Mouse (Mus musculus): Measurements from ENCODE around the gene Pcbp2. TPM values are rescaled to one million over a fixed set of nuclear protein-coding genes. Genes with fewer than 3 reads are reported as not detected.

Pcbp2 gene
- polyA plus RNA-seq, 1 experiment from 2014 or later = 217 TPM

- Histone ChIP-seq H3K27ac (peak overlapping the region; percentile 68), H3K27me3 (no peaks in the 10 kb centered on the region), H3K4me2 (peak overlapping the region; percentile 94), H3K9ac (peak overlapping the region; percentile 50), H3K36me3 (peaks cover under 1% of the 10 kb centered on the region; the same call in 1 of the 2 replicates), H3K4me1 (peaks cover 29% of the 10 kb centered on the region), H3K9me3 (no peaks in the 10 kb centered on the region), H3K4me3 (peak overlapping the region; percentile 62)
- 4% methylated on average over 9 of the region's 9 CpGs for WGBS
- peak; percentile 26; the same call in 1 of the 2 replicates for ATAC-seq (ENCODE audit: borderline replicate concordance, extremely low read depth, low FRiP score, low TSS enrichment)
Measured at GRCm38 (mm10) chr15:102510110-102510509, 39.8 kb downstream of the Pcbp2 start.

GRCm38 (mm10) chr15:102510590-102511284, 40.4 kb downstream of the Pcbp2 start:
- Histone ChIP-seq H3K4me1 (peaks cover 28% of the 10 kb centered on the region), H3K9ac (peak overlapping the region; percentile 50), H3K27me3 (no peaks in the 10 kb centered on the region), H3K9me3 (no peaks in the 10 kb centered on the region), H3K27ac (peak overlapping the region; percentile 68), H3K36me3 (no peaks in the 10 kb centered on the region), H3K4me3 (peak overlapping the region; percentile 62), H3K4me2 (peak overlapping the region; percentile 94)
- WGBS = 4% methylated on average over 34 of the region's 34 CpGs
- ATAC-seq (ENCODE audit: borderline replicate concordance, extremely low read depth, low FRiP score, low TSS enrichment) = peak; percentile 96

GRCm38 (mm10) chr15:102511285-102511833, 41.0 kb downstream of the Pcbp2 start:
- Histone ChIP-seq H3K4me3 (peak overlapping the region; percentile 62), H3K4me2 (peak overlapping the region; percentile 94), H3K27me3 (no peaks in the 10 kb centered on the region), H3K27ac (0 out of 2 replicates have a peak overlapping the region, but pooled peaks have one; percentile 68), H3K36me3 (no peaks in the 10 kb centered on the region), H3K9me3 (no peaks in the 10 kb centered on the region), H3K4me1 (peaks cover 34% of the 10 kb centered on the region), H3K9ac (no peak overlapping the region)
- no peak for ATAC-seq (ENCODE audit: borderline replicate concordance, extremely low read depth, low FRiP score, low TSS enrichment)
- WGBS = 17% methylated on average over 6 of the region's 6 CpGs

GRCm38 (mm10) chr15:102512010-102512409, 41.7 kb downstream of the Pcbp2 start:
- no peak for ATAC-seq (ENCODE audit: borderline replicate concordance, extremely low read depth, low FRiP score, low TSS enrichment)

GRCm38 (mm10) chr15:102512471-102512870, 42.1 kb downstream of the Pcbp2 start:
- no peaks in the 10 kb centered on the region for H3K27me3 ChIP-seq
- no peak overlapping the region for H3K4me2 ChIP-seq
- H3K4me3 ChIP-seq = no peak overlapping the region
- no peak for ATAC-seq (ENCODE audit: borderline replicate concordance, extremely low read depth, low FRiP score, low TSS enrichment)
- no peak overlapping the region for H3K9ac ChIP-seq
- H3K36me3 ChIP-seq = no peaks in the 10 kb centered on the region
- no peak overlapping the region for H3K27ac ChIP-seq
- no peaks in the 10 kb centered on the region for H3K9me3 ChIP-seq
- H3K4me1 ChIP-seq = peaks cover 35% of the 10 kb centered on the region

More at GRCm38 (mm10) chr15:102512010-102512409, 41.7 kb downstream of the Pcbp2 start:
- H3K9ac ChIP-seq = 0 out of 2 replicates have a peak overlapping the region, but pooled peaks have one; percentile 5
- H3K4me3 ChIP-seq = no peak overlapping the region
- 47% methylated on average over 5 of the region's 5 CpGs for WGBS
- H3K36me3 ChIP-seq = no peaks in the 10 kb centered on the region
- no peaks in the 10 kb centered on the region for H3K9me3 ChIP-seq
- H3K27ac ChIP-seq = 0 out of 2 replicates have a peak overlapping the region, but pooled peaks have one; percentile 10
- H3K4me1 ChIP-seq = peaks cover 35% of the 10 kb centered on the region
- no peaks in the 10 kb centered on the region for H3K27me3 ChIP-seq
- H3K4me2 ChIP-seq = no peak overlapping the region

- Histone ChIP-seq H3K4me2 (no peak overlapping the region), H3K27ac (no peak overlapping the region), H3K9me3 (no peaks in the 10 kb centered on the region), H3K27me3 (no peaks in the 10 kb centered on the region), H3K9ac (no peak overlapping the region), H3K4me3 (no peak overlapping the region), H3K36me3 (no peaks in the 10 kb centered on the region), H3K4me1 (peaks cover 35% of the 10 kb centered on the region)
- ATAC-seq (ENCODE audit: borderline replicate concordance, extremely low read depth, low FRiP score, low TSS enrichment) = no peak
- WGBS = 77% methylated on average over 3 of the region's 3 CpGs
Measured at GRCm38 (mm10) chr15:102513004-102513403, 42.7 kb downstream of the Pcbp2 start.

GRCm38 (mm10) chr15:102515261-102515660, 44.9 kb downstream of the Pcbp2 start:
- Histone ChIP-seq H3K9me3 (no peaks in the 10 kb centered on the region), H3K9ac (no peak overlapping the region), H3K27me3 (no peaks in the 10 kb centered on the region), H3K4me1 (peaks cover 46% of the 10 kb centered on the region), H3K27ac (no peak overlapping the region), H3K4me2 (peak overlapping the region; percentile 92), H3K4me3 (peak overlapping the region; percentile 76), H3K36me3 (no peaks in the 10 kb centered on the region)
- 84% methylated on average over 2 of the region's 2 CpGs for WGBS
- ATAC-seq (ENCODE audit: borderline replicate concordance, extremely low read depth, low FRiP score, low TSS enrichment) = no peak

- H3K27ac ChIP-seq = no peak overlapping the region
- no peaks in the 10 kb centered on the region for H3K27me3 ChIP-seq
- peak overlapping the region; percentile 76 for H3K4me3 ChIP-seq
- 43% methylated on average over 4 of the region's 4 CpGs for WGBS
- no peaks in the 10 kb centered on the region for H3K9me3 ChIP-seq
- H3K36me3 ChIP-seq = peaks cover 4% of the 10 kb centered on the region; the same call in 1 of the 2 replicates
- peak overlapping the region; percentile 59 for H3K9ac ChIP-seq
- H3K4me2 ChIP-seq = peak overlapping the region; percentile 92
- no peak for ATAC-seq (ENCODE audit: borderline replicate concordance, extremely low read depth, low FRiP score, low TSS enrichment)
- peaks cover 48% of the 10 kb centered on the region for H3K4me1 ChIP-seq
Measured at GRCm38 (mm10) chr15:102515791-102516190, 45.5 kb downstream of the Pcbp2 start.

GRCm38 (mm10) chr15:102516293-102516692, 46.0 kb downstream of the Pcbp2 start:
- Histone ChIP-seq H3K9me3 (no peaks in the 10 kb centered on the region), H3K4me3 (peak overlapping the region; percentile 76), H3K27me3 (no peaks in the 10 kb centered on the region), H3K9ac (peak overlapping the region; percentile 59), H3K4me1 (peaks cover 43% of the 10 kb centered on the region), H3K36me3 (peaks cover 9% of the 10 kb centered on the region; the same call in 1 of the 2 replicates), H3K27ac (peak overlapping the region; percentile 84), H3K4me2 (peak overlapping the region; percentile 92)
- under 1% methylated on average over 12 of the region's 12 CpGs for WGBS
- no peak for ATAC-seq (ENCODE audit: borderline replicate concordance, extremely low read depth, low FRiP score, low TSS enrichment)

GRCm38 (mm10) chr15:102516728-102517404, 46.5 kb downstream of the Pcbp2 start, which contains the start of gene Map3k12:
Gene Map3k12 (minus strand): TSS chr15:102517064.
- Histone ChIP-seq H3K27me3 (no peaks in the 10 kb centered on the region), H3K9me3 (no peaks in the 10 kb centered on the region), H3K36me3 (peaks cover 13% of the 10 kb centered on the region; the same call in 1 of the 2 replicates), H3K4me1 (peaks cover 38% of the 10 kb centered on the region), H3K9ac (peak within 1 kb of the TSS; percentile 59), H3K27ac (peak within 1 kb of the TSS; percentile 84), H3K4me2 (peak within 1 kb of the TSS; percentile 92), H3K4me3 (peak within 1 kb of the TSS; percentile 76)
- under 1% methylated on average over 42 of the region's 43 CpGs for WGBS
- peak; percentile 2; the same call in 1 of the 2 replicates for ATAC-seq (ENCODE audit: borderline replicate concordance, extremely low read depth, low FRiP score, low TSS enrichment)

GRCm38 (mm10) chr15:102517631-102517975, 47.3 kb downstream of the Pcbp2 start:
- WGBS = 0% methylated on average over 10 of the region's 10 CpGs
- H3K27me3 ChIP-seq = no peaks in the 10 kb centered on the region
- H3K4me3 ChIP-seq = peak overlapping the region; percentile 76
- H3K4me2 ChIP-seq = peak overlapping the region; percentile 92
- H3K27ac ChIP-seq = peak overlapping the region; percentile 84
- H3K9me3 ChIP-seq = no peaks in the 10 kb centered on the region
- peaks cover 19% of the 10 kb centered on the region for H3K36me3 ChIP-seq
- peaks cover 33% of the 10 kb centered on the region for H3K4me1 ChIP-seq
- H3K9ac ChIP-seq = peak overlapping the region; percentile 59
- ATAC-seq (ENCODE audit: borderline replicate concordance, extremely low read depth, low FRiP score, low TSS enrichment) = no peak
